ENCODE assay signal across 9 mouse cellular contexts in genomic region chr1:93802771-93803170, GRCm38 (mm10). TPM values are rescaled to one million over a fixed set of nuclear protein-coding genes. Genes with fewer than 3 reads are reported as not detected.
DNase-seq lines count a peak whose midpoint lies in the region; ATAC-seq and TF ChIP-seq lines count a peak whose summit lies in the region.
"Had no signal": no experiment of that assay in that cellular context is flagged by ENCODE, and none has a peak within 500 bp of the region (broad histone marks: within the 10 kb centered on the region; RNA-seq: fewer than 3 reads in every experiment).

No protein-coding gene starts in this region.

- no peak for TF ChIP-seq CTCF in E14TG2a.4 (conservative IDR thresholded peaks at IDR 0.05; ENCODE audit: low read length)
- TF ChIP-seq CTCF in forebrain, postnatal 0 days (IDR thresholded peaks at IDR 0.05; ENCODE audit: low read depth): no peak
- TF ChIP-seq CTCF in liver, postnatal 0 days (IDR thresholded peaks at IDR 0.05; ENCODE audit: low read depth): no peak
- TF ChIP-seq CTCF in left cerebral cortex, adult 2 months (IDR thresholded peaks at IDR 0.05): no peak

- no peak overlapping the region for H3K9ac ChIP-seq in forebrain, postnatal 0 days
- H3K9ac ChIP-seq in liver, postnatal 0 days (replicated peaks): no peak overlapping the region

- peaks cover 59% of the 10 kb centered on the region for H3K36me3 ChIP-seq in E14TG2a.4 (ENCODE audit: insufficient read depth, low read length)
- peaks cover 17% of the 10 kb centered on the region for H3K36me3 ChIP-seq in forebrain, postnatal 0 days (ENCODE audit: insufficient read depth)
- H3K36me3 ChIP-seq in liver, postnatal 0 days (replicated peaks; ENCODE audit: insufficient read depth, low read length): peaks cover 23% of the 10 kb centered on the region

- H3K27ac ChIP-seq in forebrain, postnatal 0 days (ENCODE audit: low read depth, low read length): 0 out of 2 replicates have a peak overlapping the region, but pooled peaks have one; percentile 97
- peak overlapping the region; percentile 99 for H3K27ac ChIP-seq in liver, postnatal 0 days (ENCODE audit: low read depth)
- H3K27ac ChIP-seq in left cerebral cortex, adult 2 months: no peak overlapping the region

- no peak for ATAC-seq in forebrain, postnatal 0 days
- ATAC-seq in liver, postnatal 0 days: no peak

- DNase-seq in embryo, embryonic 10.5 days (ENCODE audit: low spot score): peak; percentile 12
- DNase-seq in embryo, embryonic 9.5 days (ENCODE audit: extremely low spot score): no peak
- no peak for DNase-seq in forebrain, postnatal 0 days
- no peak for DNase-seq in liver, postnatal 0 days
- DNase-seq in frontal cortex, postnatal 36 days (ENCODE audit: low spot score in 2 of 2): no peak
- DNase-seq in right cerebral cortex, adult 18-20 months: no peak
- DNase-seq in left cerebral cortex, adult 2 months (ENCODE audit: extremely low spot score in 1 of 2, low spot score in 2 of 2): no peak
- DNase-seq: cerebellum, postnatal 25 days had no signal

- H3K9me3 ChIP-seq in E14TG2a.4 (ENCODE audit: low read length): no peaks in the 10 kb centered on the region
- no peaks in the 10 kb centered on the region for H3K9me3 ChIP-seq in forebrain, postnatal 0 days (ENCODE audit: low read length)
- no peaks in the 10 kb centered on the region for H3K9me3 ChIP-seq in liver, postnatal 0 days (ENCODE audit: low read length)

- peak; percentile 58; the same call in 1 of the 2 replicates for TF ChIP-seq EP300 in liver, postnatal 0 days (IDR thresholded peaks at IDR 0.05; ENCODE audit: low read depth)

- intact Hi-C loops in left cerebral cortex, adult 2 months (cut with DNase I): loop anchor here (2.0 to 5.0 kb wide), 3 partner anchors 48 to 290 kb away; partner anchors contain the start of genes Farp2 and Thap4

- no peaks in the 10 kb centered on the region for H3K27me3 ChIP-seq in E14TG2a.4 (ENCODE audit: insufficient read depth, low read length)
- no peaks in the 10 kb centered on the region for H3K27me3 ChIP-seq in forebrain, postnatal 0 days (ENCODE audit: insufficient read depth, low read length)
- H3K27me3 ChIP-seq in liver, postnatal 0 days (ENCODE audit: insufficient read depth, low read length): no peaks in the 10 kb centered on the region

- H3K4me2 ChIP-seq in forebrain, postnatal 0 days (ENCODE audit: low read depth): peak overlapping the region; percentile 83; the same call in 1 of the 2 replicates
- H3K4me2 ChIP-seq in liver, postnatal 0 days (ENCODE audit: low read depth, low read length): peak overlapping the region; percentile 93

- H3K4me3 ChIP-seq in E14TG2a.4 (replicated peaks; ENCODE audit: low read length): peak overlapping the region; percentile 88
- no peak overlapping the region for H3K4me3 ChIP-seq in forebrain, postnatal 0 days (ENCODE audit: low read depth, low read length)
- H3K4me3 ChIP-seq in liver, postnatal 0 days (ENCODE audit: low read depth, low read length): peak overlapping the region; percentile 83; the same call in 1 of the 2 replicates
- H3K4me3 ChIP-seq in left cerebral cortex, adult 2 months: no peak overlapping the region

- peaks cover 73% of the 10 kb centered on the region for H3K4me1 ChIP-seq in E14TG2a.4 (replicated peaks; ENCODE audit: low read depth, low read length)
- H3K4me1 ChIP-seq in forebrain, postnatal 0 days (ENCODE audit: insufficient read depth): peaks cover 7% of the 10 kb centered on the region; the same call in 1 of the 2 replicates
- H3K4me1 ChIP-seq in liver, postnatal 0 days (ENCODE audit: insufficient read depth): peaks cover 36% of the 10 kb centered on the region

- WGBS in forebrain, postnatal 0 days: 88% methylated on average over 5 of the region's 5 CpGs
- WGBS in liver, postnatal 0 days (ENCODE audit: insufficient replicate concordance): 61% methylated on average over 5 of the region's 5 CpGs

RNA-seq across cellular contexts. Expression of gene Ing5, which starts 1.0 kb away (rescaled TPM):
- 9.3 and 12.9 TPM in 2 replicates for total RNA-seq in forebrain, postnatal 0 days (2014; rRNA removed)
- 4.4 and 5.4 TPM in 2 replicates for polyA plus RNA-seq in forebrain, postnatal 0 days (2015; fragmentation: Nextera tagmentation; extraction: Ambion mirVana)
- 4.6 and 5.7 TPM in 2 replicates for polyA plus RNA-seq in liver, postnatal 0 days (2015; fragmentation: Nextera tagmentation; extraction: Ambion mirVana)
- 10 to 100 TPM; 12.8 to 15.2 TPM for total RNA-seq in left cerebral cortex, adult 2 months (2021)

RNA-seq across cellular contexts. Expression of gene Dtymk, which starts 1.0 kb away (rescaled TPM):
- 90.9 and 97.1 TPM in 2 replicates for total RNA-seq in forebrain, postnatal 0 days (2014; rRNA removed)
- 123 and 138 TPM in 2 replicates for polyA plus RNA-seq in forebrain, postnatal 0 days (2015; fragmentation: Nextera tagmentation; extraction: Ambion mirVana)
- polyA plus RNA-seq in liver, postnatal 0 days (2015; fragmentation: Nextera tagmentation; extraction: Ambion mirVana): 73.3 and 78.9 TPM in 2 replicates
- 10 to 100 TPM; 50.8 to 52.5 TPM for total RNA-seq in left cerebral cortex, adult 2 months (2021)

RNA-seq across cellular contexts. Expression of gene D2hgdh, which starts 21.9 kb away (rescaled TPM):
- 13.4 and 13.5 TPM in 2 replicates for total RNA-seq in forebrain, postnatal 0 days (2014; rRNA removed)
- 7.4 and 11.2 TPM in 2 replicates for polyA plus RNA-seq in forebrain, postnatal 0 days (2015; fragmentation: Nextera tagmentation; extraction: Ambion mirVana)
- polyA plus RNA-seq in liver, postnatal 0 days (2015; fragmentation: Nextera tagmentation; extraction: Ambion mirVana): 4.3 and 5.7 TPM in 2 replicates
- total RNA-seq in left cerebral cortex, adult 2 months (2021): 10 to 100 TPM; 12.6 to 14.2 TPM

RNA-seq across cellular contexts. Expression of gene Thap4, which starts 48.1 kb away (rescaled TPM):
- total RNA-seq in forebrain, postnatal 0 days (2014; rRNA removed): 53.2 and 71.3 TPM in 2 replicates
- 51.2 and 53.2 TPM in 2 replicates for polyA plus RNA-seq in forebrain, postnatal 0 days (2015; fragmentation: Nextera tagmentation; extraction: Ambion mirVana)
- polyA plus RNA-seq in liver, postnatal 0 days (2015; fragmentation: Nextera tagmentation; extraction: Ambion mirVana): 13.0 TPM in 2 replicates
- total RNA-seq in left cerebral cortex, adult 2 months (2021): 10 to 100 TPM; 42.0 to 44.4 TPM

RNA-seq across cellular contexts. Expression of gene Atg4b, which starts 51.5 kb away (rescaled TPM):
- total RNA-seq in forebrain, postnatal 0 days (2014; rRNA removed): 46.0 and 50.6 TPM in 2 replicates
- polyA plus RNA-seq in forebrain, postnatal 0 days (2015; fragmentation: Nextera tagmentation; extraction: Ambion mirVana): 72.6 and 72.7 TPM in 2 replicates
- polyA plus RNA-seq in liver, postnatal 0 days (2015; fragmentation: Nextera tagmentation; extraction: Ambion mirVana): 48.9 and 51.6 TPM in 2 replicates
- total RNA-seq in left cerebral cortex, adult 2 months (2021): 10 to 100 TPM; 79.7 to 89.7 TPM

Comparison
In these comparisons a context has a peak if more than half of its experiments do, and no peak if none do; other contexts are left out.
1. H3K4me3 ChIP-seq: peak in E14TG2a.4 (single experiment) and liver, postnatal 0 days (single experiment); none in forebrain, postnatal 0 days (single experiment) and left cerebral cortex, adult 2 months (single experiment).